Comparison of ENCODE assay signal across 32 mouse cellular contexts in the genomic region with DNA sequence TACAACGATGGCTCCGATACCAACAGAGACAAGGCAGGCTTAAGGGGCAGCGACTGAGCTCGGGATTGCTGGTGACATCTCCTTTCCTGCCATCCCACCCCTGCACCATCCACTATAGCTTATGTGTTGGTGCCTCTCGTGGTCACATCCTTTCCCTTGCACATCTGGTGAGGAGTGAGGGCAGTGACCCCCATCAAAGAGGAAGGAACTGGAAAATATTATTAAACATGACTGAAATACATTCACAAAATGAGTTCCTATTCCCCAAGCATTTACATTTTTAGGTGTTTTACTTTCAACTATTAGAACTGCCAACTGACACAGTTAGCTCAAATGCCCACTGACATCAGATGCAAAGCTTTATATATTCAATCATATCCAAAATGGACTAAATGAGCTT.
"Had no signal": no experiment of that assay in that cellular context is flagged by ENCODE, and none has a peak within 500 bp of the region (broad histone marks: within the 10 kb centered on the region; RNA-seq: fewer than 3 reads in every experiment).

No protein-coding gene starts in this region.

- H3K4me1 ChIP-seq: limb, embryonic 15.5 days; liver, embryonic 12.5 days; liver, embryonic 13.5 days; liver, embryonic 15.5 days; megakaryocyte, embryonic 14.5 days had no signal

- H3K36me3 ChIP-seq: limb, embryonic 10.5 days; limb, embryonic 12.5 days; limb, embryonic 13.5 days; limb, embryonic 15.5 days; liver, embryonic 12.5 days; liver, embryonic 13.5 days; liver, embryonic 15.5 days; lung, embryonic 15.5 days; midbrain, embryonic 10.5 days; midbrain, embryonic 12.5 days; midbrain, embryonic 13.5 days; midbrain, embryonic 15.5 days had no signal

- H3K4me2 ChIP-seq: limb, embryonic 12.5 days; limb, embryonic 13.5 days; limb, embryonic 15.5 days; liver, embryonic 11.5 days; liver, embryonic 12.5 days; liver, embryonic 13.5 days; liver, embryonic 15.5 days; lung, embryonic 14.5 days; lung, embryonic 15.5 days; midbrain, embryonic 11.5 days; midbrain, embryonic 12.5 days; midbrain, embryonic 13.5 days; midbrain, embryonic 15.5 days had no signal

- H3K9ac ChIP-seq: limb, embryonic 12.5 days; limb, embryonic 13.5 days; limb, embryonic 15.5 days; liver, embryonic 12.5 days; liver, embryonic 13.5 days; liver, embryonic 14.5 days; liver, embryonic 15.5 days; liver, postnatal 0 days; lung, embryonic 14.5 days; lung, embryonic 15.5 days; midbrain, embryonic 12.5 days; midbrain, embryonic 13.5 days; midbrain, embryonic 15.5 days had no signal

- ATAC-seq: liver, embryonic 12.5 days; liver, postnatal 0 days; lung, postnatal 0 days; midbrain, embryonic 15.5 days; midbrain, embryonic 16.5 days had no signal

- DNase-seq: left cerebral cortex, postnatal 4 days; liver; liver, embryonic 13.5 days; liver, postnatal 0 days; lung, adult 18-20 months; lung, adult 2 months; lung, embryonic 14.5 days; lung, postnatal 10 days; lung, postnatal 14 days; lung, postnatal 36 days; lung, postnatal 4 days; midbrain, embryonic 14.5 days had no signal

- H3K4me3 ChIP-seq: left cerebral cortex, adult 2 months; limb, embryonic 10.5 days; limb, embryonic 12.5 days; limb, embryonic 13.5 days; limb, embryonic 15.5 days; liver, embryonic 12.5 days; liver, embryonic 13.5 days; liver, embryonic 15.5 days; lung, embryonic 15.5 days; megakaryocyte, embryonic 14.5 days; midbrain, embryonic 10.5 days; midbrain, embryonic 12.5 days; midbrain, embryonic 13.5 days; midbrain, embryonic 15.5 days; myocyte had no signal

- H3K27me3 ChIP-seq: limb, embryonic 12.5 days; limb, embryonic 15.5 days; liver, embryonic 12.5 days; liver, embryonic 13.5 days; liver, embryonic 15.5 days; lung, embryonic 15.5 days; midbrain, embryonic 15.5 days had no signal

- H3K9me3 ChIP-seq: limb, embryonic 10.5 days; limb, embryonic 12.5 days; limb, embryonic 13.5 days; limb, embryonic 15.5 days; liver, embryonic 12.5 days; liver, embryonic 13.5 days; liver, embryonic 15.5 days; lung, embryonic 15.5 days; megakaryocyte, embryonic 14.5 days; midbrain, embryonic 10.5 days; midbrain, embryonic 12.5 days; midbrain, embryonic 13.5 days; midbrain, embryonic 15.5 days had no signal

- H3K27ac ChIP-seq: left cerebral cortex, adult 2 months; limb, embryonic 10.5 days; limb, embryonic 12.5 days; limb, embryonic 13.5 days; limb, embryonic 15.5 days; liver, embryonic 12.5 days; liver, embryonic 13.5 days; liver, embryonic 14.5 days; liver, embryonic 15.5 days; lung, embryonic 15.5 days; macrophage; midbrain, embryonic 10.5 days; midbrain, embryonic 12.5 days; midbrain, embryonic 13.5 days; midbrain, embryonic 15.5 days had no signal
